Mouse (Mus musculus) testis, postnatal 10 days (tissue): ENCODE results near the gene 1810055G02Rik.

Experiments used
- DNase-seq: peaks from one replicate; pipeline ENCODE4 v3.0.0; 2021; ENCODE audit warnings: low spot score

The 1810055G02Rik gene

GRCm38 (mm10) chr19:3708078-3709012 lies at the start of gene 1810055G02Rik:
Gene 1810055G02Rik, plus strand, starts transcription at chr19:3708293.
- DNase-seq: peak; percentile 98

- DNase-seq: no peak
Measured at GRCm38 (mm10) chr19:3665510-3665909, 42.6 kb upstream of the 1810055G02Rik start.

GRCm38 (mm10) chr19:3666632-3667031 lies 41.5 kb upstream of the 1810055G02Rik start:
- no peak for DNase-seq

GRCm38 (mm10) chr19:3667155-3667895 lies 40.8 kb upstream of the 1810055G02Rik start:
- no peak for DNase-seq

- no peak for DNase-seq
Measured at GRCm38 (mm10) chr19:3667979-3668378, 40.1 kb upstream of the 1810055G02Rik start.

GRCm38 (mm10) chr19:3668551-3668950 lies 39.5 kb upstream of the 1810055G02Rik start:
- no peak for DNase-seq

- no peak for DNase-seq
Measured at GRCm38 (mm10) chr19:3669100-3669499, 39.0 kb upstream of the 1810055G02Rik start.

GRCm38 (mm10) chr19:3673149-3673548 lies 34.9 kb upstream of the 1810055G02Rik start:
- DNase-seq: no peak

GRCm38 (mm10) chr19:3674122-3674855 lies 33.8 kb upstream of the 1810055G02Rik start:
- DNase-seq: no peak

GRCm38 (mm10) chr19:3680732-3681131 lies 27.4 kb upstream of the 1810055G02Rik start:
- DNase-seq: no peak

GRCm38 (mm10) chr19:3681310-3681934 lies 26.7 kb upstream of the 1810055G02Rik start:
- DNase-seq: peak; percentile 77

- no peak for DNase-seq
Measured at GRCm38 (mm10) chr19:3684414-3684813, 23.7 kb upstream of the 1810055G02Rik start.

GRCm38 (mm10) chr19:3684957-3685580 lies 23.0 kb upstream of the 1810055G02Rik start:
- DNase-seq: no peak

- peak; percentile 66 for DNase-seq
Measured at GRCm38 (mm10) chr19:3685611-3686214, 22.4 kb upstream of the 1810055G02Rik start.

GRCm38 (mm10) chr19:3686215-3686894 lies 21.7 kb upstream of the 1810055G02Rik start, which contains the start of gene Lrp5:
Gene Lrp5, minus strand, starts transcription at chr19:3686564.
- peak; percentile 73 for DNase-seq

- no peak for DNase-seq
Measured at GRCm38 (mm10) chr19:3687676-3688171, 20.4 kb upstream of the 1810055G02Rik start.

- no peak for DNase-seq
Measured at GRCm38 (mm10) chr19:3691337-3691736, 16.8 kb upstream of the 1810055G02Rik start.

GRCm38 (mm10) chr19:3692414-3693145 lies 15.5 kb upstream of the 1810055G02Rik start:
- DNase-seq: no peak

GRCm38 (mm10) chr19:3694476-3694875 lies 13.6 kb upstream of the 1810055G02Rik start:
- no peak for DNase-seq
